Mouse (Mus musculus) MEL-GATA-1-ER (cell line): ENCODE measurements at regions not wholly inside any gene's neighbourhood (a gene's known extent, or its start where the extent isn't known, plus 50 kb on each side); places are given as distances from the start of the nearest gene placed in this dataset.
A peak's percentile ranks its signal among the peaks of the same experiment; 100 is the strongest.

ENCODE experiments used
- DNase-seq: peaks from one replicate; pipeline ENCODE4 v3.0.0-alpha.2; 2012; ENCODE audit warnings: low read depth; ENCODE audit errors: extremely low read depth

DNA sequence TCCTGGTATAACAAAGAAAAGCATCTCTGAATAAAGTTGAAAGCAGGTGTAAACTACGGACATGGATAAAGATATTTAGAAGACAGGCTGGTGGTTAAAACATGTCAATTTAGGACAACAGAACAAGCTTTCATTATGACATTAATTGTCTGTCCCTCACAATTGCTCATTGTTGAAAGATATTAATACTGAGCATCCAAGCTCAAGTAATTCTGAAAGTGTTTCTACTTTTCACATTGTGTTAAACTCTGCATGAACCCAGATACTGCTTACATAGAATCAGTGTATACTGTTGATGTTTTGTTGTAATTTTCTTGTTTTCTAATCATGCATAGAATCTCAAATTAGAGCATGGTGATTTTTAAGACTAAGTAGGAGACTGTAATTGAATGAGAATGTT, 614.7 kb upstream of the Lingo2 start:
- DNase-seq = no peak

DNA sequence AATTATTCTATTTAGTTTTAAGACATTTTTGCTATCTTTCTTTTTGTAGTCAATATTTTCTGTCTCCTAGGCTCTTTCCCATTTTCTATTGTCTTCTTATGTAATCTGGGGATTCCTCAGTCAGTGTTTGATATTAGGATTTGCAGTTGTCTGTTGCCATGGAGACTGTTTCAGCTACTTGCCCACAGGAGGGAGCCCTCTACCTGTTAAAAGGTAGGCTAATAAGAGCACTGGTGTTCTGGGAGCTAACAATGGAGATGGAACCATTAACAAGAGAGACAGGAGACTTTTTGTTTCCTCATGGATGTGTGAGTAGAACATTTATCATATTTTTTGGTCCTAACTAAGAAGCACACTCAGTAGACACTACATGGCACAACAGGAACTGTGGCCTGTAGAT, 608.7 kb upstream of the Lingo2 start:
- no peak for DNase-seq

- DNase-seq = no peak
These were observed 594.5 kb upstream of the Lingo2 start for GRCm38 (mm10) chr4:37546001-37546400.

DNA sequence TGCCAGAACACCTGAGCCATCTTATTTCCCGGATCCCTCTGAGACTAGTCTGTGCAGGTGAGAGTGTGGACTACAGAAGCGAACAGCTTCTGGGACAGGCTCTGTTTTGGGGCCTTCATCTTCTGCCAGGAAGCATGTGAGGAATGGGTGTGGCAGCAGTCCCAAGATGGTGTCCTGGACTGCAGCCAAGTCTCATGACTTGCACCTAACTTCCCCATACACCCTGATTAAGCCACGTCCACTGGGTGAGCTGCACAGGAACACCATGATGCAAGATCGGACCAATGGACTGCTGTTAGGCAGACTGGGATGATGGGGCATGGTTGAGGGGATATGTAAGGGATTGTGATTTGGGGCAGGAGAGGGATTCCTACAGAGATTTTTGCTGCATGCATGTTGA, 556.2 kb upstream of the Lingo2 start:
- peak; percentile 43 for DNase-seq
